Mouse (Mus musculus) embryo, embryonic 11 days (tissue): ENCODE results near the gene Prss22.

Experiments used
- DNase-seq: peaks from one replicate; pipeline ENCODE4 v3.0.0-alpha.2; 2015

Prss22 gene

GRCm38 (mm10) chr17:23997901-23998300 lies at the start of gene Prss22:
TSS of gene Prss22 (minus strand) at chr17:23998100.
- DNase-seq: no peak

GRCm38 (mm10) chr17:24046026-24046425 lies 48.1 kb upstream of the Prss22 start:
- DNase-seq: no peak

- DNase-seq: no peak
Observed at GRCm38 (mm10) chr17:24045608-24046007, 47.7 kb upstream of the Prss22 start.

GRCm38 (mm10) chr17:24044482-24044881 lies 46.6 kb upstream of the Prss22 start:
- no peak for DNase-seq

- DNase-seq: no peak
Observed at GRCm38 (mm10) chr17:24037844-24038243, 39.9 kb upstream of the Prss22 start, which contains the start of gene Prss27. TSS of gene Prss27 (plus strand) at chr17:24038144.

GRCm38 (mm10) chr17:24037360-24037759 lies 39.5 kb upstream of the Prss22 start:
- DNase-seq: no peak

- DNase-seq: no peak
Observed at GRCm38 (mm10) chr17:24036954-24037353, 39.1 kb upstream of the Prss22 start.

- DNase-seq: no peak
Observed at GRCm38 (mm10) chr17:24035087-24035486, 37.2 kb upstream of the Prss22 start.

- DNase-seq: no peak
Observed at GRCm38 (mm10) chr17:24030551-24030950, 32.7 kb upstream of the Prss22 start.

GRCm38 (mm10) chr17:24029477-24029876 lies 31.6 kb upstream of the Prss22 start:
- no peak for DNase-seq

GRCm38 (mm10) chr17:24021375-24022199 lies 23.7 kb upstream of the Prss22 start:
- no peak for DNase-seq

- no peak for DNase-seq
Observed at GRCm38 (mm10) chr17:24020696-24021095, 22.8 kb upstream of the Prss22 start.

- peak; percentile 46 for DNase-seq
Observed at GRCm38 (mm10) chr17:24015727-24016126, 17.8 kb upstream of the Prss22 start.

GRCm38 (mm10) chr17:24014433-24014965 lies 16.6 kb upstream of the Prss22 start:
- no peak for DNase-seq

GRCm38 (mm10) chr17:24012921-24013320 lies 15.0 kb upstream of the Prss22 start:
- DNase-seq: no peak

- no peak for DNase-seq
Observed at GRCm38 (mm10) chr17:24009617-24010016, 11.7 kb upstream of the Prss22 start.

- DNase-seq: no peak
Observed at GRCm38 (mm10) chr17:24008105-24008504, 10.2 kb upstream of the Prss22 start.

- no peak for DNase-seq
Observed at GRCm38 (mm10) chr17:24007391-24007790, 9.5 kb upstream of the Prss22 start.

- DNase-seq: no peak
Observed at GRCm38 (mm10) chr17:24006930-24007329, 9.0 kb upstream of the Prss22 start.

GRCm38 (mm10) chr17:24005049-24005448 lies 7.1 kb upstream of the Prss22 start:
- no peak for DNase-seq

GRCm38 (mm10) chr17:24004071-24004665 lies 6.3 kb upstream of the Prss22 start:
- no peak for DNase-seq

- DNase-seq: no peak
Observed at GRCm38 (mm10) chr17:24000404-24000803, 2.5 kb upstream of the Prss22 start.

GRCm38 (mm10) chr17:23998383-23998782 lies 483 bp upstream of the Prss22 start:
- no peak for DNase-seq

GRCm38 (mm10) chr17:23995421-23995820 lies 2.5 kb downstream of the Prss22 start:
- DNase-seq: no peak
